Mouse (Mus musculus) heart, postnatal 4 days (tissue): ENCODE measurements at regions not wholly inside any gene's neighbourhood (a gene's known extent, or its start where the extent isn't known, plus 50 kb on each side); places are given as distances from the start of the nearest gene placed in this dataset.

Source experiments
- DNase-seq: peaks from one replicate; pipeline ENCODE4 v3.0.0; 2021

DNA sequence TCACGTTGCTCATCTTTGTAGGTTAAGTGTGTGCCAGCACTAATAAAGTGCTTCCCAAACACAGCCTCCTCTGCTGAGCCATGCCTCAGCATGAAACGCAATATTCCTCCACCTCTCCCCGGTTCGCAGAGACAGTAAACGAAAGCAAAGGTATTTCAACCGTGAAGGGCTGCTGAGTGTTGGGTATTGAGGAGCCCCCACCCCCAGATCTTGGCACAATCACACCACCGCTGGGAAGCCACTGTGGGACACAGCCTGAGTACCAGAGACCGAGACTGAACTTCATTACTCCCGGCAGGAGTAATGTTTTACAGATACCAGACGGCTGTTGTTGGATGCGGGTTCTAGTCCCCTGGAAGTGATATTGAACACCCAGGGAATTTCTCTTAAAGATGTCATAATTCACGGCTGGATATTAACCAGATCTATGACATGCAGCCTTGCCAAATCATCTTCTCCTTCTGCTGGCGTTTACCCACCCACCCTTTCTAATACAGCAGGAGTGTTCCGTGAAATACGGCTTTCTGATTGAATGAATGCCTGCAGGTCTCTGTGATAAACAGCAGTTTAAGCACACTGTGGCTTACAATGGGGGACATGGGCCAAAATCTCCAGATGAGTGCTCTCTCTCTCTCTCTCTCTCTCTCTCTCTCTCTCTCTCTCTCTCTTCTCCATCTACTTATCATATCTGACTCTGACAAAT lies 328.9 kb downstream of the Pax1 start:
- DNase-seq = no peak

DNA sequence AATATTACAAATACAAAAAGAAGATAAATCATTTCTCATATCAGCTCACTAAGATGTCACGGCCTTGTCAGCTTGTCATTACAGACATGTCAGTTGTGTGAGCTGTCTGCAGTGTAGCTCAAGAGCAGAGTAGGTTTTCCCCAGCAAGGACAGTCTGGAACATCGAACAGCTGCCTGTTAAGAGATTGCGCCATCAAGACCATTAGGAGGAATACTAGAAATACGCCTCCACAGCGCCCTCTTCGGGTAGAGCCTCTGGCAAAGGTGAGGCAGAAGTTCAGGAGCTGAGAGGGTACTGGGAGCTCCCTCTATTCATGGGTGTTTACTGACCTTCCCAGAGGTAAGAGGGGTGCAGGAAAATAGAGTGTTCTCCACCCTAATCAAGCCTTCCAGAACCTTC lies 327.0 kb downstream of the Pax1 start:
- DNase-seq = peak; percentile 70

DNA sequence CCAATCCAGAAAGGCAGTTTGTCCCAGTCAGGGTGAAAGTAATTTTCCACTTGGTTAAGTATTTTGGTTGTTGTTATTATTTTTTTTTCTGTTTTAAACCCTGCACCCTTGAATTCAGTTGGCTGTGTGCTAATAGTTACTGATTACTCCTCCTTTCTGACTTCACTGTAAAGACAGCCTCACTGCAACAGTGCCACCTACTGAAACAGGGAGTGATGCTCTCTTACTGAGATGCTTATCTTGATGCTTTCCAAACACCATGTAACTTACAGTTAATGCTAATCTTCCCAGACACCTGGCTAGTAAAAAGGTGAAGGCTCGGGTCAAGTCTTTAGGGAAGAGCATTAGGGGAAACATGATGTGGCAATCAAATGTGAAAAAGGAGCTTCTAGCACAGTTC lies 294.9 kb downstream of the Pax1 start:
- no peak for DNase-seq

DNA sequence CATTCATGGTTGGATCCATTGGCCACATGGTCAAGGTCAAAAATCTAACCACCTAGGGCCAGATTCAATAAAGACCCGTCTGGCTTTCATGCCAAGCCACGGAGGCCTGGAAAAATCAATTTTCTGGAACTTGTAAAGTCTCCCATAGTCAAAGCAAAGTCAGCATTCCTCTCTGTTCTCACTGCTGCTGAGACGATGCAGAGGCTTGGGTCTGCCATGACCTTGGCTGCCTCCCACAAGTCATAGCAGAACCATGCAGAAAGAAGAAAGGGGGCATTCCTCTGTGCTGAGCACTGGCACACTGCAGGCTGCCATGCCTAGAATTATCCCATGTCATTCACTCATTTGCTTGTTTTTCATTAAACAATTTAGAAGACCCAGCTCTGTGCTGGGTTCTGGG lies 288.5 kb downstream of the Pax1 start:
- DNase-seq = no peak

DNA sequence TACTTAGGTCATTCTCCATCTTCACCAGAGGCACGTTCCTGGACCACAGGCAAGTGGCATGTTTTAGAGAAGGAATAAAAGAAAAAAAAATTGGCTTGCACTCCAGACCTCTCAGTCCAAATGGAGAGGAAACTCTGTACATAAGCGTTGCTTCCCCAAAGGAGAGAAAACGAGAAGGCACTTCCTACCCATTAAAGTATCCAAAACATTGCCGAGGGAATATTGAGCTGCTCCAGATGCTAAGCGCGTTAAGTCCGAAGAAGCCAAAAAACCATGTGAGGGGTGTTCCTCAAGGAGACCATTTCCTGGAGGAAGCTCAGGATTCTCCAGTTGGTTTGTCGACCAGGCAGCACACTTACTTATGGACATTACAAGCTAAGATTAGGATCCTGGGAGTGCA lies 286.2 kb downstream of the Pax1 start:
- DNase-seq = no peak

DNA sequence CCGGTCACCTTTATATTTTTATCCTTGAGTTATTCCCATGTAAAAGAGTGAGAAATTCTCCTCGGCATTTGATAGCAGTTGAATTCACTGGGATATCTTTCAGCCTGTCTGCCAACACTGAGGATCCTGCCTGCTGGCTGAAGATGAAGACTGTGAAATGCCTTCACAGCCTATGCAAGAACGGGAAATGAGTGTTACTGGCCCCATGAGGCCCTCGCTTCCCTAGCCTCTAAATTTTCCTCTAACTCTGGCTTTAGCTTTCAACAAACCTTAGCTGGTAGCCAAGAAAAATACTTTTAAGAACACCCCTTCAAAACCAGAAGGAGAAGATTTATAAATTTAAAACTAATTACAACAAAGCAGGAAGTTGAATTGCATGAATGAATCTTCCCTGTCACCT lies 285.8 kb downstream of the Pax1 start:
- DNase-seq = no peak

DNA sequence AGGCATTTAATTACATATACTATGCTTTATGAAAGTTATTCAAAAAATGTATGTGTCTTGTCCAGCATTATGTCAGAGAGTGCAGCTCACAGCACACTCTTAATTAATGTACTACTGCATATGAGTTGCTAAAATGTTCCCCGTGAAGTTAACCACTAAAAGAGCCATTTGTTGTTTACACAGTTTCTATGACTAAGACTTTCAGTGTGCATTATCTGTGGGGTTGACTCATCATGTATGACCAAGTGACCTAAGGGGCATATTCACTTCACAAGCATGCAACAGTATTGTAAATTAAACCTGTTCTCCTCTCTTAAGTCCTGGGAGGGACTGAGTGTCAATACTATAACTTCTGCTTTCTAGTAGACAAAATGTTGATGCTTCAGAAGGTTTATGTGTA lies 276.2 kb downstream of the Pax1 start:
- no peak for DNase-seq

DNA sequence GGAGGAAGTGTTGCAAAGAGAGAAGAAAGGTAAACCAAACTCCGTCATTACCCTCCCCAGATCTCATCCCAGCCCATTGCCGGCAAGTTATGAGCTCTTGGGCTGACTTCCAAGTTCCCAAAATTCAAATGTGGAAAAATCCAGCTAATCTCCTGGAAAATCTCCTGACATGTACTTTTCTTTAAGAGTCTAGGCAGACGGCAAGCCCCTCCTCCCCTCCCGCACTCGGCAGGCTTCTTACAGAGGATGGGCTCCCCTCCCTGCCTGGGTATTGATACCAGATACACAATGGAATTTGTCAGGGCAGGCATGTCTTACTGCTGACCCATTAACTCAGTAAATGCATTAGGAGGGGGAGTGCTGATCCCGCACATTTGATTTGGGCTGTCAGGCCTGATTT lies 271.0 kb downstream of the Pax1 start:
- no peak for DNase-seq

DNA sequence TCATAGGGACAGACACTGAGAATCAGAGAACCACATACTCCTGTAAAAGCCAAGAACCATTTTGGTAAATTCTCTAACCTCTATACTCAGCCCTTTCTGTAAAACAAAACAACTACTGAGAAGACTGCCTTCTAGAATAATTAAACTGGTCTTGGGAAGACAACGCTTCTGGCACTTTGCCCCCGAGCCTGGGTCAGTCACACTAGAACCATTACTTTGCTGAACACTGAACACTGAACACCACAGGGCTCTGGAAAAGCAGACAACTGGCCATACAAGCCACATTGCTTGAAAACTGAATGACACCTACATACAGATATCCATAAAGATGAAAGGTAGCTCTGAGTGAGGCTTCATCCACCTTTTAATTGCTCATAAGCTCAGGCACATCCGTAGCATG lies 268.0 kb downstream of the Pax1 start:
- DNase-seq = no peak

DNA sequence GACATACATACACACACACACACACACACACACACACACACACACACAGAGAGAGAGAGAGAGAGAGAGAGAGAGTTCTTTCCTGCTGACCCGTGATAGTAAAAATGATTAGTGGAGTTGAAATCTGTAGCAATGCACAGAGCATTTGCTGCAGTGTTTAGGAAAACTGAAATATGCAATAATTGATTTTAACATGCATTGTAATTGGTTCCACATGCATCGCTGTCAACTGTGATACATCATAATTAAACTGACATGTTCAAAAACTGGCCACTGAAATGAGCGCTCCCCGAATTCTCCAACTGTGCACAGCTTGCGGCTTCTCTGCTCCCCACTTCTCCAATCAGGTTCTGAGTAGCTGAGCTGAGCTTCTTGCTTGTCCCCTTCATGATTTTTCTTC lies 265.4 kb downstream of the Pax1 start:
- DNase-seq = no peak

DNA sequence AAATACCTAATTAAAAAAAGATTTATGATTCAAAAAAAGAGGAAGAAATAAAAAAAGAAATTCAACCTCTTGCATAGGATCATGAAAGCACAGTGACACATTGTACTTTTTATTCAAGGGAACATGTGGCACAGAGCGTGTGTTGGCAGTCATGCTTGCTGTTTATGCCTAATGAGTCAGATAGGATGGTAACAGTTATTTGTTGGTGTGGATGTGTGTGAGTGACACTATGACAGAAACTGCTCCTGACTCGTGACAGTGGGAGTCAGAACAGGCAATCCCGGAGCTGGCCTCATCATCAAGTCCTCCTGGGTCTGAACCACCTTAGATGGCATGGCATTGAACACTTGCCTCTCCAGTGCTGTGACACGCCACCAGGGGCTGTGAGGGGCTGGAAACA lies 261.4 kb downstream of the Pax1 start:
- DNase-seq = no peak

DNA sequence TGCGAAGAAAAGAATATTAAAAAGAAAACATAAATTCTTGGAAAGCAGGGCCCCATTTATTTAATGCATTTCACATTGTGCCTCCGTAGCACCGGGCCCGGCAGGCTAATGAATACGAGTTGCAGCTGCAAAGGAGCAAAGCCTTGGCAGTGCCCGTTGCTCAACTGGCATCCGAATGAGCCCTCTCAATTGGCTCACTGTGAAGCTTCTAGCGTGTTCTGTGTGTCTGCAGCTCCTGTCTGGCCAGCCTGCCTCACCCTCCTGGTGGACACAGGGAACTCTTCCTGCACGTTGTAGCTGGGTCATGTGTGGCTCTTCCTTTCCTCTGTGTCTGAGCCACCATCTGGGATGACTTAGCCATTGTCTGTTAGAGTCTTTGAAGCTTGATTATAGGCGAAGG lies 256.1 kb downstream of the Pax1 start:
- DNase-seq = no peak

DNA sequence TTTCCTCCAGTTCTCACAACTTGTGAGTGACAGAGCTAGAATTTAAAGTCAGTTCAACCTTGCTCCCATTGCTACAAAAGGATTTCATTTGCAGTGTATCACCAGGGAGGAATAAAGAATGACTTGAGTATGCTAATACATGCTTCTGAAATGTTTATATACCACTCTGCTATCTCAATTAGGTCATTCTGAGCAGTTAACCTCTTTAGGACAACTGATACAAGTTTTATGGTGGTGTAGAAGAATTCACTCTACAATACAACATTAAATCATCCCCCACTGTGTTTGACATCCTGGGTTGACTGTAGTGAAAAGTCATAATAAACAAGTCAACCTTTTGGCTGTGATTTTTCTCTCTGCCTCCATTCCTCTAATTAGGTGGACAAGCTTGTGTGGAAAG lies 248.6 kb downstream of the Pax1 start:
- no peak for DNase-seq

DNA sequence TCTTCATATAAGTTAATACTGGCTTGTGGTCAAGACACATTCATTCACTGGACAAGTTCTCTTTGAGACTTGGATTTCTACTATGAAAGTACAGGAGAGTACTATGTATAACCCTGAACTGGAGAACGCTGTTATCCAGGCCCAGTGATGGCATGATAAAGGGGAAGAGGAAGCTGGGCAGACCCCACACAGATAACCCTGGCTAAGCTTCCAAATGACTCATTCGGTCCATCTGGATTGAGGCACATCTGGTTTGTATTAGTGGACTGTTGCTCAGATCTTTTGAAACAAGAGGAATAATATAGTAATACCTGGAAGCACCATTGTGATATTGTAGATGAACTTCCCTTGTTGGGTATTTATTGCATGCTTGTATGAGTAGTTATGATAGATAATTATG lies 239.9 kb downstream of the Pax1 start:
- DNase-seq = no peak

DNA sequence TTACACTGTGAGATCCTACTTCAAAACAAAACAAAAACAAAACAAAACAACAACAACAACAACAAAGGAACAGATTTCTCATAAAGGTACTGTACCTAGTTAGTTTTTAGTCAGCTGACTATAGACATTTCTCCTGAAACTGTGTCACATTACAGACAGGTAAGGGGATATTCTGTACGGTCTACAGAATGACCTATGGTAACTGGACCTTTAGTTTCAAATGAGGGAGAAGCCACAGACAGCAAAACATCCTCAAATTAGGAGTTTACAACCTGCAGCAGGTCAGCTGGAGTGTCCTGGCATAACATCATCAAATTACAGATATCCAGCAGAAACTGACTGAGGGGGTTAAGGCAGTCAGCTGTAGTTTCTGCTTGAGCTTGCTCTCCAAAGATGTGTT lies 210.7 kb downstream of the Pax1 start:
- DNase-seq = no peak

DNA sequence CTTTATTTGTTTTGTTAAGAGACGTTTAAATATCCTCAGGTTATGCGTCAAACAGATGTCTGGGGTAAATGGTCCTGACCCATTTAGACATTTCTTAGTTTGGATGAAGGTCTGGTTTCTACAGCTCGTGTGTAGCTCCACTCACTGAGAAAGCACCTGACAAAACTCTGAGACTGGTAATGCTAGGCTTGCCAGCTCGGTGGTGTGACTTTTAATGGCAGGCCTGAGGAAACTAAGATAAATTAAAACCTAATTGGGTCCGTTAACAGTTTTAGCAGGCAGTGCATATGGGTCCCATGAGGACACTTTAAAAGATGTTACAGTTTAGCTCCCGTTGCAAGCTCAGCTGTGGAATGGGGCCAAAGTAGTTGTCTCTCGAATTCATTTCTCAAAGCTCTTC lies 199.5 kb downstream of the Pax1 start:
- DNase-seq = no peak

DNA sequence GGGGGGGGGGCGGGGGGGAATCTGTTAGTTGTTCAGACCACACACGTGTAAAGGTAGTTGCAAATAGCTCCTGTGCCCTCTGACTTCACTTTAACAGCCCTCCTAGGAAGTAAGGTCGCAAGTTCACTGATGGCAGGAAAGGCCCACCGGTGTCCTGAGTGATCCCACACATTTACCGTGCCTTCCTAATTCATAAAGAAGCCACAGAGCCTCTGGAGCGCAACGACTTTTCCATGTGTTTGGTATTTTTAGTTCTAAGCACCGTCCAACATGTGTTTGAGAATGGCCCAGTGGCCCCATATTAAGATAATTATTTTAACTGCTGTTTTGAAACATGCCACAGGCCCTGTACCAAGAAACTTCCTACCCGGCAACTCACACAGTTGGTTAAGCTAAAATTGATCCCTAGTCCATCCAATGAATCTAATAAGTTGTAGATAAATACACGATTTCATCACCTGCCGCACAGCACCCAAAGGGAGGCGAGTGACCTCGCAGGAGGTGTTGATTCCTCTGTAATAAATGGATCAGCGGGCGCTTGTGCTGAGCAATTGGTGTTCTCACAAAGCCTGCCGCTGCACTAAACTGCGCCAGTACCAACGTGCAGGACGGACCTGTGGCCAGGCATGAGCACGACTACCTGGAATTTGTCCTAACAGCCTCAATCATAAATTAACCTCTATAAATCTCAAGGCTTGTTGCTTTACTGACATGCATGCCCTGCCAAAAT lies 198.9 kb downstream of the Pax1 start:
- DNase-seq = no peak

DNA sequence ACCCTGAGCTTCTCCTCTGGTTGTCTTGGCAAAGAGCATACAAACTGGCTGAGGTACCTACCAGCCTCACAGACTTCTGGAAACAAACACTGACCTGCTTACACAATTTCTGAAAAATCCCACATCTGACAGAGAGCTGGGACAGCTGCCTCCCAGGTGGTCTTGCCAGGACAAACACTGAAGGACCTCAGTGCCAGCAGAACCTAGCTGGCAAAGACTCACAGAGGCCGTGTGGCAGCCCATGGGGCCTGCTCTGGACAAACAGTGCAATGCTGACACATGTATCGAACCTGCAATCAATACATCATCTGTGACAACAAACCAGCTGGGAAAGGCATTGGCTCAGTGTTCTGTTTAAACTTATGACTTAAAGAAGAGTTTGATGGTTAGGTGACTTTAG lies 167.4 kb downstream of the Pax1 start:
- no peak for DNase-seq

DNA sequence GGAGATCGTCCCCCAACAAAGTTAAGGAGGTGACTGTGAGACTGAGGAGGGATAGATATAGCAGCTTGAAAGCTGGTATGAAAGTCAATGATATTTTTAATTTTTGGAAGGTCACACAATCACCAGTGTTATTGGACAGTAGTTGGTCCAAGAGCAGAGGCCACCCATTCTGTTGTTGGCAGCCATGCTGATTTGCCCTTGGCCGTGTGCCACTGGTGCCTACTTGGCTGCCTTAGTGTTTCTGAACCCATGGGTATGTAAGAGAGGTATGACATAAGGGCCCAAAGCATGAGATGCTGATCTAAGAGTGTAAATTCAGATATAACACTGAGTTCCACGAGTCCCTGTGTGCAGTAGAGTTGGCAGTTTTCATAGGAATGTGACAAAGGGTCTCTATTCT lies 153.7 kb downstream of the Pax1 start:
- DNase-seq = peak; percentile 19

DNA sequence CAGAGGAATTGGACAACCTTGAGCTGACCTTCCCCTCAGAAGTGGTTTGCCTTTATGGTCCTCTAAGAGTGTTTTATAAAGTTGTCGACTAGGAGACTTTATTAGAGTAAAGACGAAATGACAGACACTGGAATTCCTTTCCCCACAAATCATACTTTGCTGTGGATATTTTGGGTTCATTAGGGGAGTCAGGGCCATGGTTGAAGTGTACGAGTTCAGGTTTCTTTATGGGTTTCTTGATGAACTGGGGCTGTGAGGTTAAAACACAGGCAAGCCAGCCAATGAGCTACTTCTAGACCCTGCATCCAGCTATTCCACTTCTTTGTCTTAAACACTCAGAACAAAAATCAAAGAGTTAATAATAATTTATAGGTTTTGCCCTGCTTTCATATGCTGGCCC lies 153.0 kb downstream of the Pax1 start:
- no peak for DNase-seq

DNA sequence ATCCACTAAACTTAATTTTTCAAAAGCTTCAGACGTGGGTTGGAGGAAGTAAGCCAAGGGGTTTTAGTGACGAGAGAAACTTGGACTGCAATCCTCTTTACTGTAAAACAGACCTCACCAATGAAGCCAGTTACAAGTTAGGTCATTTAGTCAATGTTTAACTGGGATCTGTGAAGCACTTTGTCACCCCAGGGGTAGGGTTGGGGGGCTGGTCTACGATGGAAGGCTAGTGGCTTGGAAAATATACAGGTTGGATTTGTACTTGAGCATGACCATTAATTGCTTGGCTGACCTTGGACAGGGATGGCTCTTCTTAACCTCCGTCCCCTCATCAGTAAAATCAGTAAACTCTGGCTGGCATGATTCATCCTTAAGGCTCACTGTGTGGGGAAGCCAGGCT lies 142.2 kb downstream of the Pax1 start:
- no peak for DNase-seq

DNA sequence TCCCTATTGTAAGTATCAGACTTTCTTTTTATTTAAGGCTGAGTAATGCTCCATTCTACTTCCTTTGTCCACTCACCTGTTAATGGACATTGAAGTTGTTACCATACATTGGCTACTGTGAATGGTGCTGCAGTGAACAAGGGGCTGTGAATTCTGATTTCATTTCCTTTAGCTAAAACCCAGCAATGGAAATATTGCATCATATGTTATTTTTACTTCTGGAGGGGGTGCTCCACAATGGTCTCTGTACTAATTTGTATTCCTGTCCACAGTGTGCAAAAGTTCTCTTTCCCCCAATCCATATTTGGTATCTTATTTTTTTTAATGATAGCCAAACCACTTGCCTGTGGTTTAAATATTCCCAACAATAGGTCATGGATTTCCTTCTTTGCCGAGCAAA lies 137.0 kb downstream of the Pax1 start:
- no peak for DNase-seq

DNA sequence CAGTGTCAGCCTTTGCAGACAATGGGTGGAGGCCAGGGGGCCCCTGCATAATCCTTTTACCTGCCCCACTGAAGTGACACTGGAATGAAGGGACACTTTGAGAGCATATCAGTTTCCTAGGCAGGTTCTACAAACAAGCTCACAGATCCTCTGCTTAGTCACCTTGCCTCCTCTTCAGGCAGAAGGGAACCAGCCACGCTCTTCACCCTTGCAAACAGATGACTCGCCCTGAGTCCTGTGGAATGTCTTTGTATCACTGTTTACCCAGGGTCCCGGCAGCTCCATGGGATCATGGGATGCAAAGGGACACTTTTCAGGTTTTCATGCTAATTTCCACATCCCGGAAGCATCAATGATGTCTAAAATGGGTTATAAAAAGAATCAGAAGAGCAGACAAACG lies 94.2 kb downstream of the Pax1 start:
- no peak for DNase-seq

DNA sequence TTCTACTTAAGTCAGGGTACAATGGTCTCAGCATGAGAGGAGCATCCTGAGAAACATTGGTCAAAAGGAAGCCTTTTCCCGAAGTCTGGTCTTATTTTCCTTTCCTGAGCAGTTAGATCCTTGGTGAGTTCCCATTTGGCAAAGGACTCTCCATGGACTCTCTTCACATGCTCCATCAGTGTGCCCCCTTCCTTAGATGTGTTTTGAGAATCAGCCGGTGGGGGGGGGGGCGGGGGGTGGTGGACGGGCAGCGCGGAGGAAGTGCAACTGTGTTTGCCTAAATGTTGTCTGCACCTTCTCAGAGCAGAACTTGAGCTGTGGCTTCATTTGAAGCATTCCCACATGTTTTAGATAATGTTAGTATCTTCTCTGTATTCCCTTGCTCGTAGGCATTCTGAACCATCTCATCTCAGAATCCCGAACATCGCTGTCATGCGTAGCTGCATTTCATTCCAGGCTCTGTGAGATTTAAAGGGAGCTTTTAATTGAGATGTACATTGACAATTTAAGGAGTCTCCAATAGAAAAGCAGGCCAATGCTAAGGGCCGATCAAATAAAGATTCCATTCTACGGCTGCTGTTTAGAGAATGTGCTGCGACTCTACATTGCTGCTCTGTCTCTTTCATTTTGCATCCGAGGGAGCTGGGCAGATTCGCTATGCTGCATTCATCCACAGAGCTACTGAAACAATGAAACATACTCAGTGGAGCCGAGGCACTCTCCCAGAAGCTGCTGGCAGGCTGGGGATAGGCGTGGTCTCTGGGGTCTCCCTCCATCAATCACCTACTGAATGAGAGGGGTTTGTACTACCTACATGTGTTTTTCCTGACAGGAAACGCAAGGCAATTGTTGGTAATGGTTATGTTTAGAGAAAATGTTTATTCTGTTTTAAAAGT lies 92.9 kb downstream of the Pax1 start:
- no peak for DNase-seq
